Mouse (Mus musculus): ENCODE measurements around the gene Slc1a2.

Slc1a2 gene

DNA sequence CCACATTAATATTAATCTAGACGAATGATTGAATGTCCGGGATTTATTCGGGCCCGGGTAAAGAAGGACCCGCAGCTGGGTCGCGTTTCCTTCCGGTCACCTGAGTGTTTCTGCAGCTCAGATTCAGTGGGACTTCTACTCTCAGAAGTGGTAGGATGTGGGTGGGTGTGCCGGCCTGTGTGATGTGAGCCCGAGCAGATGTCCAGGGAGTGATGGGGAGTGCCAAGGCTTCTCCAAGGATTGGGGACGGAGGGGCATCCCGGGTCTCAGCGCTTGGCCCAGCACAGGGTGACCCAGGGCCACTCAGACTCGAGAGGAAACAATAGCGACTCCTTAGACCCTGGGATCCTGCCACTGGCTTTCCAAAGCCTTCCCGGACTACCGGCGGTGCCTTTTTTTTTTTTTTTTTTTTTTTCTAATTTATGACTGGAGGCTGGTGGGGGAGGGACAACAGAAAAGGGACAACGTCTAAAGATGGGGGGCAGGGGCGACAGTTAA is at the start of gene Slc1a2:
Slc1a2 (plus strand) TSS at position 497 of the 498 bp plus-strand sequence.
- no peak for DNase-seq (ENCODE audit: low read depth, low spot score)

DNA sequence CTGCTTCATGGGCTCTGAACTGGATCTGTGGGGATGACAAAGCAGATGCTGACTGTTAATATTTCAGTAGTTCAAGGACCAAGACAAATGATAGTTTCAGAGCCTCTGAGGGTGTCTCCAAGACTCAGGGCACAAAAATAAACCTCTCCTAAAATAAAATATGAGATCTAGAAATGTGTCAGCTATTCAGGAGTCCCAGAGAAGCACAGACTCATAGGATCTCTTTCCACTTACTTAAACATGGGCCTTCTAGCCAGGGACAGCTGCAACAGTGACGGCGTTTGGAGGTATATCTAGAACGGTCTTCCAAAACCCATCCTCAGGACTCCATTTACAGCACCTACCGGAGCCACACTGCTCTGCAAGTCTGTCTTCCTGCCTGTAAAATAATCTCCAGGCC is 48.0 kb upstream of the Slc1a2 start:
- DNase-seq (ENCODE audit: low read depth, low spot score): no peak

DNA sequence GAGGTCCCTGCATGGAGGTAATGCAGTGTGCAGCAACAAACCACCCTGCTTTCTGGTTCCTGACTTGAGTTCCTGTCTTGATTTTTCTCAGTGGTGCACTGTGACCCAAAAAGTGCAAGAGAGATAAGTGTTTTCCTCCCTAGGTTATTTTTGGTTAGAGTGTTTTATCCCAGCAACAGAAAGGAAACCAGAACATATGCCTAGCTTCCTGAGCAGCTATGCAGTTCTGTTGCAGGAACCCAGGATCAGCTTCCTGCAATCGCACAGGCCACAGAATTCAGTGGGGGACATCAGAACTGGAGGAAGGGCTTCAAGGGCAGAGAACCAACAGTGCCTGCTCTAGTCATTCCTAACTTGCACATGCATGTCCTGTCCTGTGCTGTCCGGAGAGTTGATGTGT is 41.8 kb upstream of the Slc1a2 start:
- DNase-seq (ENCODE audit: low read depth, low spot score): no peak

DNA sequence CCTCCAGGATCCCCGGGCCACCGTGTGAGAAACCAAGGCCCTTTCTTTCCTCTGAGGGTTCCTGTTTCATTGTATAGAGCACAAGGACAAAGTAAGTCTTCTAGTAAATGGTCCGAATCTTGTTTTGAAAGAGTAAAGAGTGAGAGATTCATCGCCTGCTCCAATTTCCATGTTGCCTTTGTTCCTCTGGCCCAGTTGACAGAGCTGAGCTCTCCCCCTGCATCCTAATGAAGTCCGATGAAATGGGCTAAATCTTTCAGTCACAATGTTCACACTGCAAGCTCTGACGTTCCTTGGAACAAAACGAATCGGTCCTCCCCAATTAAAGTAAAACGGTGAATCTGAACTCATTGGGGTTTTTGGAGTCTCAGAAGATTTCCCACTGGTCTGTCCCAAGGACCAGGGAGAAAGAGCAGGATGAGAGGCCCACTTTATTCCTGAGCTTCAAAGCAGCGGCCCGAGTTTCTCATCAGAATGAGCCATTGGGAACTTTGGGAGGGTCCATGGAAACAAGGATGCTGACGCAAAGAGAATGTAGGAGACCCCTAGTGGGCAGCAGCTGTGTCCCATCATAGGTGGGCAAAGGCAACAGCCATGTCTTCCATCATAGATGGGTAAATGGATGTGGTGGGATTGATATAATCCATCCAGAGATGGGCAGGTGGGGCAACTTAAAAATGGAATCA is 37.6 kb upstream of the Slc1a2 start:
- no peak for DNase-seq (ENCODE audit: low read depth, low spot score)

DNA sequence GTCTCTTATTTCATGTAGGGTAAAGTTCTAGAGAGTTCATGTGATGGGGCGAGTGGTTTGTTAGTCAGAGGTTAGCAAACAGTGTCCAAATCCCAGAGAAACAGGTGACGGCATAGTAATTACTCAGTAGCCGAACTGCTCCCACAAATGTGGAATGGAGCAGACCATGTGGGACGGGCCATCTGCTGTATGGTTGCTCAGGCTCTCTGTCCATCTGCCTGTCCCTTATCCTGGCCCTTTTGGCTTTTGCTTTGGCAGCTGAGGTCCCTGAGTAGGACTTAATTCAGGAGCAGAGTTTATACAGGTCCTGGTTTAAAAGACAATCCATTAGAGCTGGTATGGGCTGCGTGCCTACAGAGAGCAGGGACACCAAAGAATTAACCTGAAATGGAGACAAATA is 36.3 kb upstream of the Slc1a2 start:
- no peak for DNase-seq (ENCODE audit: low read depth, low spot score)

DNA sequence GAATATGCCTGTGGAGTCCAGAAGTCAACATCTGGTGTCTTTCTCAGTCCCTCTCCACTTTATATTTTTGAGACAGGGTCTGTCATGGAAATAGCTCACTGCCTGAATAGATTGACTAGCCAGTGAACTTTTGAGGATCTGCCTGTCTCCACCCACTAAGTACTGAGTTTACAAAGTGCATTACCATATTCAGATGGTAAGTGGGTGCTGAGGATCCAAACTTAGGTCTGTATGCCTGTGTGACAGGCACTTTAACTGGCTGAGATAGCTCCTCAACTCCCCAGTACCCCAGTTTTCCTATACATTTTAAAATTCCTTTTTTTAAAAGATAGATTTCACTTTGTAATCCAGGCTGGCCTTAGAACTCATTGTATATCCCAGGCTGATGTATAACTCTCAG is 35.5 kb upstream of the Slc1a2 start:
- DNase-seq (ENCODE audit: low read depth, low spot score): no peak

DNA sequence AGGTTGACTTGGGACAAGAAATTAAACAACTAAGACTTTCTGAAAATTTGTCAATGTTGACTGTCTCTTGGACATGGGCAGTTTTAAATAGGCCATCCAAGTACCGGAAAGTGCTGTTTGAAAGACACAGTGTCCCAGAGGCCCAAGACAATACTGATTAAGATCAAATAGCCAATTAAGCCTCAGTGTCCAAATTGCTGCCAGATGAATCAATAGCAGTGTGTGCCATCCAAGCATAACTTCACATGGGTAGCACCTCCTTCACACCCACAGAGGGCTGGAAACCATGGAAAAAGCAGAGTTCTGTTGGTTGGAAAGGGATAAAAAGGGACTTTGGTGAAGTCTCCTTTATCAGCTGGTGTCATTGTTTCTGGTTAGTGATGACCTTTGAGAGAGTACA is 33.9 kb upstream of the Slc1a2 start:
- no peak for DNase-seq (ENCODE audit: low read depth, low spot score)

DNA sequence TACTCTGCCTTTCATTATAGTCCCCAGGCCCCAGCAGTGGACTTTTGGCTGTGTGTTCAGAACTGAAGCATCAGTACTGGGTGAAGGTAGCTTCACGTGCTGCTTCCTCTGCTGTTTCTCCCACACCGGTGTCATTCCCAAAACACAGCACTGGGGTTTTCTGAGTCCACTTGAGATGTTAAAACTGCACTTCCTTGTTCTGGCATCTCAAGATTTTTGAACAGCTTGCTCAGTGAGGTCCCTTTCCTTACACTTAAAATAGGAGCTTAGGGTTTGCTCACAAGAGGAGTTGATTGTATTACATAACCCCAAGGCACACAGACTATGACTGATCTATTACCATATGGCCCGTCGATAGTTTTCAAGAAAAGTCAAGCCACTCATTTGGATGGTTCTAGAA is 26.1 kb upstream of the Slc1a2 start:
- DNase-seq (ENCODE audit: low read depth, low spot score): no peak

DNA sequence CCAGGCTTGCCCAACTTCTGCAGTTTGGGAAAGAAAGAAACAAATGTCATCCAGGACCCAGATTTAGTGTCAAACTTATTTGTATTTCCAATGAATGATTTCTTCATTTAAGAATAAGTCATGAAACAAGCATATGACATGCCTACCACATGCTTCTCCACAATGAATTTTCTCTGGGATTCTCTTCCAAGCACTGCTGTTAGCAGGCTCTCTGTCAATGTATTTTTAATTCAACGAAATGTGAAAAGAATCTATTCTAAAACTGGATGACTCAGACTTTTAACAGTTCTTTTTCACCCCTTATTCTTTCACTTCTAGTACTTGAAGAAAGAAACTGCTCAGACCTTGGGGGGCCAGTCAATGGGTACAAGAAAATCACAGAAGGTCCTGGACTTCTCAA is 24.4 kb upstream of the Slc1a2 start:
- no peak for DNase-seq (ENCODE audit: low read depth, low spot score)

DNA sequence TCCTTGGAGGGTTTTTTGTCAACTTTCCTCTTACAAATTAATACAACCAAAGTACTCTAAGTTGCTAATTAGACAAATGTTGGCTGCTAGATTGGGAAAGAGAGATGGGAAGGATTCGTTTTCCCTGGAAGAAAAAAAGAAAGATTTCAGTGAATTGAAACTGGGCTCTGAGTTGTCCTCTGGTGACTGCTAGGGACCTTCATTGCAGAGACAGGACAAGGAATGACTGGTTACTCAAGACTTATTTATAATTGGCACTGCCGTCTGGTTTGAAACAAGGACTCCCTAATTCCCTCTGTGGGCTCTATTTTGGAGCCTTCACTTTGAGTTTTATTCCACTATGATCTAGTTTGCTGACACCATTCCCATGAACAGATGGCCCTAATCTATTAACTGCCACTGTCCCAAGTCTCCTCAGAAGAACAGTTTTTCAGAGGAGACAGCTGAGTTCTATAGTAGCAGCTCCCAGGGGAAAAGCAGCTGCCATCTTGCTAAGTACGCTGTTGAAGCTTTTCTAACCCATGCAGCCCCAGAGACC is 22.9 kb upstream of the Slc1a2 start:
- DNase-seq (ENCODE audit: low read depth, low spot score): no peak

DNA sequence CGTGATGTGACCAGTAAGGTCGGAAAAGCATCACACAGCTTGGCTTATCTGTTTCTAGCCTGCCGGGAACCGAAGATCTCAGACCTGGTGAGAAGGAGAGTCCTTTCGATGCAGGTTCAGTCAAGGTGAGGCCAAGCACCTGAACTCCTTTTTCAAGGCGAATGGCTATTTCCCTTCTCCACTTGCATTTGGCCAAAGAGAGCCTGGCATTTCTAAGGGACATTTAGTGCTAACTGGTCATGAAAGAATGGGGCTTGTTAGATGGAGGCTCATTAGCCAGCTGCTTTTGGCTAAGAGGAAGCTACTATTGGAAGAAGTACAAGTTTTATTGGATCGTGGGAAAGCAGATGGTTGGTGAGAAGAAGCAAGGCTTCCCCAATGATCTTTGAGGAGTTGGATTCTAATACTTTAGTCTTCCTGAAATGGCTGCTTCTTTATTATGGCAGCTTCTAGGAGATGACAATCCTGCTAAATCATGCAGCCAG is 22.3 kb upstream of the Slc1a2 start:
- DNase-seq (ENCODE audit: low read depth, low spot score): no peak

DNA sequence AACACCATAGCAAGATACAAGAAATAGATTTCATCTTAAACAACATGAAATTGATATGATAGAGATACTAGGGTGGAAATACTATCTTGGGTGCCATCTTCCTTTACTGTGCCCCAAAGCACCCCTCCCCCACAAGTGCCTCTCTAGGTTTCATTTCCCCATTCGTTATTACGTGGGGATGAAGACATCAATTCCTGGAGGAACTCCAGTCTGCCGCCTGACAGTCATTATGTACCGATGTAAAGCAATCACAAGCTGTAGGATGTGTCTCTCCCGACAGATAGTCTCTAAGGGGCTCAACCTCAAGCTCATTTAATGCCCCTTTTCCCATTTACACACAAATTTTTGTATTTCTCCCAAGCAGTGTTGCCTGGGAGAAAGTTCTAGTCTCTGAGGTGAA is 20.3 kb upstream of the Slc1a2 start:
- no peak for DNase-seq (ENCODE audit: low read depth, low spot score)

DNA sequence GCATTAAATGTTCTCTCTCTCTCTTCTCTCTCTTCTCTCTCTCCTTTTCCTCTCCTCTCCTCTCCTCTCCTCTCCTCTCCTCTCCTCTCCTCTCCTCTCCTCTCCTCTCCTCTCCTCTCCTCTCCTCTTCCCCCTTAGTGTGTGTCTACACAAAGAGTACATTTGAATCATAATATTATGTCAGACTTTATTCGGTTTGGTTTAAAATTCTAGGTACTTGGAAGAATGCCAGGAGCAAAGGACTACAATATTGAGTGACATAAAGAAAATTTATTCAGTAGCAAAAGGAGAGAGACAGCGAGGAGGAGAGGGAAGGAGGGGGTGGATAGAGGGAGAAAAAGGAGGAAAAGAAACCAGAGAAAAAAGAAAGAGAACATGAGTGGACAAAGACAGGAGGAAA is 19.8 kb upstream of the Slc1a2 start:
- DNase-seq (ENCODE audit: low read depth, low spot score): no peak

DNA sequence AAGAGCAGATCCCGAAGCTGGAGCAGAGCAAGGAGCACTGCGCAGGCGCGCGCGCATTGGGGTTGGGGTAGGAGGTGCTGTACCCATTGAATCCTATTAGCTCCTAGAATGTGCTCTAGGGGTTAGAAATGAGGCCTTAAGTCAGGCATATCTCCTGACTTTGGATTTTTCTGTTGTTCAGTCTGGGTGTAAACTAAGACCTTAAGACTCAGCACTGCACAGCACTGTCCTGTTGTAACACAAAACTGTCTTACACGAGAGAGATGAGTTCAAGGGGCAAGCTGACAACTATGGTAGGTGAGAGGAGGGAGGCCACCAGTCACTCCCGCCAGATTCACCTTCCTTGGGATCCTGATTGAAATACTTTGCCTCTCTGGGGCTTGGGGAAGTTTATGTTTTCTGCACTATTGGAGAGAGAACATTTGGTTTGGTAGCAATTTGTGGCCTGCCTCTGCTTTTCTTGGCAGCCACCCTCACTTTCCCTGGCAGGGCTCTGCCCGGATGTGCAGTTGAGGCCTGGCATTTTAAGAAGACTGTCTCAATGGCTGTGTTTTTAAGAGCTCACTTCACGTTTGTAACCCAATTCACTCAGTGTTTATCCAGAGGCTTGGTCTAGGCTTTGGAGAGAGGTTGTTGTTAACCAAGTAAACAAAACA is 9.5 kb upstream of the Slc1a2 start:
- DNase-seq (ENCODE audit: low read depth, low spot score): no peak

DNA sequence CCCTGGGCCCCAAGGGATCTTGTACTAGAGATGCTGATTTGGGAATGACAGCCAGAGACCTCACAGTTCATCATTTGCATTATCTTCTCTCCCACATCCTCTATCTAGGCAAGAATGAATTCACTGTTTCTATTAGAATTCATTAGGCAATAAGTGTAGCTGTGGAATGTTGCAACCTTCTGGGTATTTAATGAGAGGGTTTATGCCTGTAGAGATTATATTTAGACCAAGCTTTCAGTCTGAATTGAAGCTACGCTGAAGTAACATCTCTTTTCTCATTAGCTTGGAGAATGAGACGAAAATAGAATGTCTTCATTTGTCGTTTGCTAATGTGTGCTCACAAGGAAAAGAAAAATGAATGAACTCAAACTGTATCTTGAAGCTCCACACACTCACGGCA is 8.1 kb upstream of the Slc1a2 start:
- no peak for DNase-seq (ENCODE audit: low read depth, low spot score)

DNA sequence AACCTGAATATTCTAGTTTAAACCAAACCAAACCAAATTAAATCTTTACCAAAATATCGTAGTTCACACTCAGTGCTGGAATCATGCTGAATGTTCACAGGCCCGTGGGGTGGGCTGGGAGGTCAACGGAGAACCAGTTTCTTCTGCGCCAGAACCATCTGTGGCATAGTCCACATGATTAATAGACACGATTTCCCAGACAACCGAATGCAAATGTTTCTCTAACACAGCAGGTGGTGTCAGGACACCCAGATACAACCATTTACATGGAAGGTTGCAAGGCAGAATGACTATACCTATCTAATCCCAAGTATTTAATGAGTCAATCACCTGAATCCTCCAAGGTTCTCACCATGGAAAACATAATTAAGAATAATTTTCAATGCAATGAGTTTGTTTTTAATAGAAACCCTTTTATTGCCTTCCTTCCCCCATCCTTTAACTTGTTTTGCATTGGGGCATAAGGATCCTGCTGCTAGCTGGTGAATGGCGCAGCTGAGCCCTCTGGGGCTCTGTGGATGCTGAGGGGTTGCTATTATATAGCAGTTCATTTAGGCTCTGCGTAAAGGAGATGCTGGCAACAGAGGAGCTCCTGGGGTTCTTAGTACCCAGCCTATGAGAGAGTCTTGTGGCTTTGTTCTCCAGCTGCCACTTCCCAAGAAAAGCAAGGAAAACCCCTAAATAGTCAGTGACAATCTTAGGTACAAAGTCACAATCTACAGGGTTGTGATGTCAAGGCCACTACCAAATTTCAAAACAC is 2.3 kb upstream of the Slc1a2 start:
- DNase-seq (ENCODE audit: low read depth, low spot score): no peak

DNA sequence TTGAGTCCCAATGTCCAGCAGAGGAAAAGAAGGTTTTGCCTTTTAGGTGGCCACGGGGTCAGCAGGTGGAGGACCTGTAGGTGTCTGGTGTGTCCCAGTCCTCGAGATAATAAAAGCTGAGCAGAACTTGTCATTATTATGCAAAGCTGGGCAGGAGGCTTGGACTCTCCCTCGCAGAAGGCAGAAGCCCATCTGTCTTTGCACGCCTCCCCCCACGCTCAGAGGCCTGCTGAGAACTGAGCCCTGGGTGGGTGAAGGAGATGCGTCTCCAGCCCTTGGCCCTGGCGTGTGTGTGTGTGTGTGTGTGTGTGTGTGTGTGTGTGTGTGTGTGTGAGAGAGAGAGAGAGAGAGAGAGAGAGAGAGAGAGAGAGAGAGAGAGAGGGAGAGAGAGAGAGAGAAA is 733 bp upstream of the Slc1a2 start:
- no peak for DNase-seq (ENCODE audit: low read depth, low spot score)

DNA sequence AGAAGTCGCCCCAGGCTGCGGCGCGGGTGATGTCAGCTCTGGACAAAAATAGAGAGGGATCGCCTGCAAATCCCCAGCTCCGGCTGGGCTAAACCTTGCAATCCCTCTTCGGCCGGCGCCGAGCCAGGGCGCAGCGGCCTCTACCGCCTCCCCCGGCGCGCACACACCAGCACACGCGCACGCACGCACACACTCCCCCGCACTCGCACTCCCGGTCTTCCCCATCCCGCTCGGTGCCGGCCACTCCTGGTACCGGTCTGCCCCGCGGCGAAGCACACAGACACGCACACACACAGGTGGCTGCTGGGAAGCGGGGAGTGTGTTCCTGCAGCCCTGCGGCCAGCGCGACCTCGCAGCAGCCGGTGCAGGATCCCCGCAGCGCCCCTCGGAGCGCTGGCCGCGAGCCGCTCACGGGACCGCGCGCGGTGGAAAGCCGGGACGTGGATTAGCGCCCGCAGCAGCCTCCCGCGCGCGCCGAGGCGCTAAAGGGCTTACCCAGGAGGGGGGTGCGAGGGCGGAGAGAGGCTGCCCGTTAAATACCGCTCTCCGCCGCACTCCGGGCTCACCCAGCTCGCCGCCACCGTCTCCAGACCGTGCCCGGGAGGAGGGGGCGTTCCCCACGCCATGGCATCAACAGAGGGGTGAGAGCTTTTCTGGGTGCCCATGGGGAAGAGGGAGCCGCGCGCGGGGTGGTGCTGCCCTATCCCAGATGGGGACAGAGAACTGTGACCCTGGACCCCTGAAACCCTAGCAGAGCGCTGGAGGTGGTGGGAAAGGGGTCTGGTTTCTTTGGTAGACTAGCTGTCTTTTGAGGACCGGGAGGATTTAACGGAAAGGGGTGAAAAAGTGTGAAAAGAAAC is 432 bp downstream of the Slc1a2 start:
- DNase-seq (ENCODE audit: low read depth, low spot score): no peak

DNA sequence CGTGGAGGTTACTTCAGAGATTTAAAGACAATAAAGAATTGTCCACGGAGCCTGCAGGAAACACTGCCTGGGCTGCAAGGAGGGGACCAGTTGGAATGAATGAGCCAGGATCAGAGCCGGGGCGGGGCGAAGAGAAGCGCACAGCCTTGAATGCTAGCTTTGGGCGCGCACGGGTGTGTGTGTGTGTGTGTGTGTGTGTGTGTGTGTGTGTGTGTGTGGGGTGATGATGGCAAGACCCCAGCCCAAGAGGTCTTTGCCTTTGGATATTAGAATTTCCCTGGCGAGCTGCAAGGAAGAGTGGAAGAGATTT is 1.0 kb downstream of the Slc1a2 start:
- DNase-seq (ENCODE audit: low read depth, low spot score): no peak

DNA sequence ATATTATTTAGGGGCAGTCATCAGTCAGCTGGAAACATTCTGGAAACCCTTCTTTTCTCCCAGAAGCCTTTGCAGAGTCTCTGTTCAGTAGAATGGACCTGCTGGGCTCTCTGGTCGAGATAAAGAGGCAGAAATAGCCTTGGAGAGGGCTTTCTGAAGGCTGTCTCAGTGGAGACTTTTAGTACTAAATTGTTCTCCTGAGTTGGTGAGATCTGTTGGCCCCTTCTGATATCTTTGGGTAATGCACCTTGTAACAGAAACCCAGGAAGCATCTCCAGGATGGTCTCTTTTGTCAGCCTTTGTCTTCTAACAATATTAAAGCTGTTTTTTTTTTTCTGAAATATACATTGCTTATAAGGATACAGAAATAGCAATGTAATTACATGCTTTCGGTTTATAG is 2.6 kb downstream of the Slc1a2 start:
- DNase-seq (ENCODE audit: low read depth, low spot score): no peak

DNA sequence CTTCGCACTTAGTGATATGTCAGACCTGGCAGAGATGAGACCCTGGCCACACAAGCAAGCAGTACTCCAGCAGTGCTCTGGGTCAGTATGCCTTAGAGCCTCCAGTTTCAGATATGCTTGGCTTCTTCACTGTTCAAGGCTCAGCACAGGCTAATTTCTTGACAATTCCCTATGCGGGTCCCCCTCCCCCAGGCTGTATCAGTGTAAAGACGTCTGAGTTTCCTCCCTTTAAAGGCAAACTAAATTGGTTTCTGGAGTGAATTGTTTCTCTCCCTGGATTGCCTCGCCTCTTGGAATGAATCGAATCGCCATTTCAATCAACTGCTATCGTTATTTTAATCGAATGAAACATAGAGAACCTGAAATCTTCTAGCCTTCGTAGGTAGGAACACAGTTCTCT is 4.5 kb downstream of the Slc1a2 start:
- DNase-seq (ENCODE audit: low read depth, low spot score): no peak

DNA sequence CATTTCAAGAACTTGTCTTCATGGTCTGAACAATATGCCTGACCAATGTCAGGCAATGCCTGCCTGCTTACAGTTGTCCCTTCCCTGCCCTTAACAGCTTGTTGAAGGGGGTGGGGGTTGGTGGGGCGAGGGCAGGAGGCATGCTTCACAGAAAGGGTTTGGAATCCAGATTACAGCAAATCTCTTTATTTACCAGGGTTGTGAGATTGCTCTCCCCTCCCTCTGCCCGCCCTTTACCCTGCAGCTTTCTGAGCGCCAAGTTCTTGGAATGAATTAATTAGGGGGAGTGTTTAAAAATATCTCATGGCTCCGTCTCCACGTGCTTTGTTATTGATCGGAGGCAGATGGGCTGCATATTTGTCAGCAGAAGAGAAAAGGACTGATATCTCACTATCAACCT is 4.9 kb downstream of the Slc1a2 start:
- no peak for DNase-seq (ENCODE audit: low read depth, low spot score)

Data from CD4-positive, CD25-positive, alpha-beta regulatory T cell, adult 2 months (primary cell).